Mouse (Mus musculus) common myeloid progenitor, adult 5-6 weeks (primary cell): ENCODE results near the gene Uqcr11. TPM values are rescaled to one million over a fixed set of nuclear protein-coding genes. Genes with fewer than 3 reads are reported as not detected.

ENCODE experiments used
- ATAC-seq: replicated peaks from 2 replicates; pipeline ENCODE4 v1.8.0; 2016; ENCODE audit warnings: low read depth, mild to moderate bottlenecking, moderate TSS enrichment, inconsistent platforms; ENCODE audit not compliant: poor library complexity, severe bottlenecking
- total RNA-seq: library from RNA; stranded (forward); fragments of 200-1000, 187-1606 nt; gene quantifications from 2 replicates; pipeline ENCODE4 v1.2.3, GENCODE M21; 2017

Uqcr11 gene
- total RNA-seq = 141 and 186 TPM in 2 replicates

DNA sequence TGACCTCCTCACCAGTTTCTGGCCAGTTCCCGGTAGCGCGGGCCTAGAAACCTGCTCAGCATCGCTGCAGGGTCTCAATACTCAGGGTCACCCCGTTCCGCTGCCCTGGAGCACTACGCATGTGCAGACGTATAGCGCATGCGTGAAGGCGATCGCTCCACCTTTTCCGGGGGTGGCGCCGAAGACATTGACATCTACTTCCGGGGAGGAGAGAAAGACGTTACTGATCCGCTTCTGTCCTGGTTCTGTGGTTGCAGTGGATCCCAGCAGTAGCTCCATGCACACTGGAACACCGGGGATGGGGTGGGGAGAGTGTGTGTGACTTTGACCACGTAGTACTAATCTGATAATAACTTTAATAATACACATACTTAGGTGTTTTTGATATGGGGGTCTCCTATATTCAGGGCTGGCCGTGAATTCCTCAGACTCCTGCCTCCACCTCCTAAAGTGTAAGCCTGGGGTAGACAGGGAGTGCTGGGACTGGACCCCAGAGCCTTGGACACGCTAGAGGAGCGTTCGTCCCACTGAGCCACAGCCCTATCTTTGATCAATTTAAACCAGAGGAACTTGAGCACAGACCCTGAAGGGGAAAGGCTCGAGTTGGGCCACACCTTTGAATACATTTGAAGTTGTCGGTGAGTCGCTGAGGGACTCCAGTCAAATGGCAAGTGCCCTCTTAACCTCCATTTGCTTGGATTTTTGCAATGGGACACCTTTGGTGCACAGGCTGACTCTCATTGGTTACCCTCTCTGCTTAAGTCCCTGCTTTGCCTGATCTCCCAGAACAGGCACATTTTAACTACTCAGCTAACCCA, at the start of gene Uqcr11:
Uqcr11 (minus strand) TSS at position 147 of the 818 bp plus-strand sequence.
- ATAC-seq = peak; percentile 89

DNA sequence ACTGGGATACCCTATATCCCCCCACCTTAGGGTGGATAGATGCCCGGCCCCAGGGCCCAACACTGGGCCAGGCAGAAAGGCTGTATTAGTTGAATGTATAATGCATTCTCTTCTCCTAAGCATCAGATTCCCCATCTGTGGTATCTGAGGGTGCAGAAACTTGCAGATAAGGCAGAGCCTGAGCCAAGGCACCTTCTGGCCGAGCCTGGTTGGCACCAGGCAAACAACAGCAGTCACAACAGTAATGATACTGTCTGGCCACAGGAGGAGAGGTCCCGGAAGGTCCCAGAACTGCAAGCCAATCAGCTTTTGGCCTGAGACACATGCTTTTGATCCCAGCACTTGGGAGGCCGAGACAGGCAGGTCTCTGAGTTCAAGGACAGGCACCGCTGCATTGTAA, 49.1 kb upstream of the Uqcr11 start:
- ATAC-seq = no peak

DNA sequence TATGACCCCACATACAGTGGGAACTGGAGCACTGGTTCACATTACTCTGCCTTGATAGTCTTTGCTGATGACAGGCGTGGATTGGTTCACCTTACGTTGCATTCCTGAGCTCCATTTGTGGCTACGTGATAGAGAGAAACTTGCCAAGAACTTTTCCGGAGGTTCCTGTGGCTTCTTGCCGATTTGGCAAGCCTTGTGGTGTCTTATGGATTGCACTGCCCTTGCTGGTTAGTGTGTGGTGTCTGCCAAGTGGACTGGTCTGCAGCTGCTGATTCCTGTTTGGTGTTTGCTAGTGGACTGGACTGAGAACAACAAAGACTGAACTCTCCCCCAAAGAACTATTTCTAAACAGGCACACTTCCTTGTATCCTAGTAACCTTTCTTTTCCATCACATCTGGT, 48.2 kb upstream of the Uqcr11 start:
- no peak for ATAC-seq

DNA sequence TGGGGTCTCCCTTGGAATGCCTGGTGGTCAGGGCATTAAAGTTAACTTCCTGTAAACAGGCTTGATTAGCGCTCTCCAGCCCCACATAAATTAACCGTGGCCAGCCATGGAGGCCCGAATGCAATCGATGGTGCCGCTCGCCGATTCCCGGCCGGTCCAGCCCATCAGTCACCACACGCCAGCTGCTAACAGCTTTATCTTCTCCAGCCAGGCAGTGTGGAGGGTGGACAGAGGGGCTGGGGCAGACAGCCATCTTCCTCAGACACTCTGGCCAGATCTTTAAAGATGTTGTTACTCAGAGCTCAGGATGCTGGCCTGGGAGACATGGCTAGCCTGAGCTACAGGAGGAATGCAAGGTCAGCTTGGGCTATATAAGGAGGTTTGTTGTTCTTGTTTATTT, 47.0 kb upstream of the Uqcr11 start:
- no peak for ATAC-seq

DNA sequence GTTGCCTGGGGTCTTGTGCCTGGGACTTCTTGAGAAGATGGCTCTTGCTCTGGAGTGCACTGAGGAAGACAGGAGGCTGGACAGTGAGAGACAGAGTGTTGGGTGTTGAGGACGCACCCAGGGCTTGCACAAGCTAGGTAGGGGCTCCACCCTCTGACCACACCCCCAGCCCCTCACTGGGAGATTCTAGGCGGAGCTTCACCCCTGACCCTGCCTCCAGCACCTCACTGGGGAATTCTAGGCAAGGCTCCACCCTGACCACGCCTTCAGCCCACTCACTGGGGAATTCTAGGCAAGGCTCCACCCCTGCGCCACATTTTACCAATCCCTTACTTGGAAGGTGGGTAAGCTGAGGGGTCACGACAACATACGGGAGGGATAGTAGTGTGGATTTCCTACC, 44.0 kb upstream of the Uqcr11 start:
- no peak for ATAC-seq

DNA sequence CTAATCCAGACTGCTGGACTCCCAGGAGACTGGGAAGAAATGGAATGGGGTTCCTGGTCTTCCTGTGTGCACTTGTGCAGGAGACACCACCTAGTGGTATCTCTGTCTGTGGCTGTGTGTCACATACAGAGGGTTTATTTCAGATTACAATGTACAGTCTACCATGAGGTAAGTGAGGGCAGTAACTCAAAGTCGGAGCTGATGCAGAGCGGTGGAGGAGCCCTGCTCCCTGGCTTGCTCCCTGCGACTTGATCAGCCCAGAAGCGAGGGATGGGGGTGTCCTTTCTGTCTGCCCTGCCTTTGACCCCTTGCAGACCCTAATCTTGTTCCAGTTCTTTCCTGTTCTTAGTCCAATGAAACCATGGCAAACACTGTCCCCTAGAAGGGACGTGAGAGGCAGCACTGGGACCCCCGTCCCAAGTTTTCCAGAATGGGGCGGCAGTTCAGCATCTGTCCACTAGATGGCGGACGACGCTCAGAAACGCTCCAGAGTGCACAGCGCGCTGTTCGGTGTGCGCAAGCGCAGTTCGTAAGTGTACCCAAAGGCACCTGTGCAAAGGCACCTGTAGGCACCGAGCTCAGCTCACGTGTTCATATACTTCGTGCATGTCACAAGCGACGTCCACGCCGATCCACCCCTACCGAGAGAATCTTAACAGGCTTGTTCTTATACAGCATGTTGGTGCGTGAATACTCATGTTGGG, 39.4 kb upstream of the Uqcr11 start:
- ATAC-seq = peak; percentile 85

DNA sequence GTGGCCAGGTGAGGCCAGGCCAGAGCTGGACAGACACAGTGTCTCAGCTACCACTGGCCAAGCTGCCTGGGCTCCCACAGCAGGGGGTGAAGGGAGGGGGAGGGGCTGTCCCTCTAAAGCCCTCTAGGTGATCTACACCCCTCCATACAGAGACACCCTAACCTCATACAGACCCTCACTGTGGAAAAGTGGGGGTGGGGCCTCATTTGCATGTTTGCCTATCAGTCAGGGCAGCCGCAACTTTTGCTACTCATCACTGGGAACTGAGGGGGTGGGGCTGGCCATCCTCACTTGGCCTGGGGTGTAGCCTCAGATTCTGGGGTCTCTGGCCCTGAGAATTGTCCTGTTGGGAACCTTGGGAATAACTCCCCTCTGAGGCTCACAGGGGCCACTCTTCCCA, 38.4 kb upstream of the Uqcr11 start:
- no peak for ATAC-seq

DNA sequence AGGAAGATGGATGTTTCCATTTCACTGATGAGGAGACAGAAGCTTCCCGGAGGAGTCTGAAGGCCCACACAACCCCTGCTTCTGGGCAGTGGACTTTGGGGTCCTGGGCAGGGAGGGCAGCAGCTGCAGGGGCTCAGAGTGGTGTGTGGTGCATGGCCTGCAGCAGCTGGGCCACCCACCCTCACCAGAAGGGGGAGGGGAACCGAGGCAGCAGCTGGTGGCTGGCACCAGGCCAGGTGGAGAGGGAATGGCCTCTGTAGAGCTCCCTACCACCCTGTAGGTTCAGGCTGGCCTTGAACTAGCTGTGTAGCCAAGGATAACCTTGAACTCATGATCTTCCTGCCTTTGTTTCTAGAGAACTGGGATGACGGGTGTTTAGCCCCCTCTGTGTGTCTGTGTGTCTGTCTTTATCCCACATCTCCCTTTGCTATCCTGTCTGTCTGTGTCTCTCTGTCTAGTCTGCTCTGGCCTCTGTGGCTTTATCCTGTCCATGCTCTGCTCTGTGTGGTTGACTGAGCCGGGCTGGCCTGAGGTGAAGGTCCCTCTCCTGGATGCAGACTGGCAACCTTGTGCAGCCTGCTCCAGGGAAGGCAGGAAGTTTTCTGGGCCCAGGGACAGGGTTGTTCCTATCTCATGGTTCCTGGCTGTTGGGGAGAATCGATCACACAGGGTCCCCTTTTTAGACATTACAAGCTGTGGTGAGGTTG, 37.9 kb upstream of the Uqcr11 start:
- no peak; the same call in 1 of the 2 replicates for ATAC-seq

DNA sequence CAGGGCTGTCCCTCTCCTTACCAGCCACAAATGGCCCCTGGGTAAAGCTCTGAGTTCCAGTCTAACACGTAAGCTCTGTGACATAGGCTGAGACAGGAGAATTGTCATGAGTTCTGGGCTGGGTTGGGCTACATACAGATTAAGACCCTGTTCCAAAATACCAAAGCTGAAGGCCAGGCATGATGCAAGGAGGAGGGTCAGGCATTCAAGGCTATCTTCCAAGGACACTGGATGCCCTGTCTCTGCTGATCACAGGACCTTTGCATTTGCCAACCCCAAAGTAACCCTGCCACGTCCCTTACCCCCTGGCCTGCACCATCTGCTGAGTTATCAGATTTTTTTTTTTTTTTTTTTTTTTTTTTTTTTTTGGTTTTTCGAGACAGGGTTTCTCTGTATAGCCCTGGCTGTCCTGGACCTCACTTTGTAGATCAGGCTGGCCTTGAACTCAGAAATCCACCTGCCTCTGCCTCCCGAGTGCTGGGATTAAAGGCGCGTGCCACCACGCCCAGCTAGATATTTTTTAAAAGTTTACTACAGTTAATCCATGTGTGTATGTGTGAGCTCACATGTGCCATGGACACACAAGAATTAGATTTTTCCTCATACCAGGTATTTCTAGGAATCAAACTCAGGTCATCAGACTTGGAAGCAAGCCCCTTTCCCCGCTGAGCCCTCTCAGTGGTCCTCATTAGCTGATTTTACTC, 37.1 kb upstream of the Uqcr11 start:
- no peak for ATAC-seq

DNA sequence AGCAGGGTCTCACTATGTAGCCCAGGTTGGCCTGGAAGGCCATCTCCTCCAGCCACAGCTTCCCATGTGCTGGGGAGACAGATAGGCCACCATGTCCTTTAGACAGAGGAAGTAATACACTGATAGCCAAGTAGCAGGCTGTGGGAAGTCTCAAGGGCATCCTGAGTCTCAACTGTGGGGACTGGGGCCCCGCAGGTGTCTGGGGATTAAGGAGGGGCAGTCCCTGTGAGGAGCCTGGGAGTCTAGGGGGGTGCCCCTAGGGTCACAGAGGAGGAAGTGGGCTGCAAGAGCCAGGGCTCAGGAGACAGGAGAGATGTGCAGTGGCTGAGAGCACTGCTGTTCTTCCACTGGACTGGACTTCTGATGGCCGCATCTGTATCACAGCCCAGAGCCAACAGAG, 36.4 kb upstream of the Uqcr11 start:
- no peak; the same call in 1 of the 2 replicates for ATAC-seq

DNA sequence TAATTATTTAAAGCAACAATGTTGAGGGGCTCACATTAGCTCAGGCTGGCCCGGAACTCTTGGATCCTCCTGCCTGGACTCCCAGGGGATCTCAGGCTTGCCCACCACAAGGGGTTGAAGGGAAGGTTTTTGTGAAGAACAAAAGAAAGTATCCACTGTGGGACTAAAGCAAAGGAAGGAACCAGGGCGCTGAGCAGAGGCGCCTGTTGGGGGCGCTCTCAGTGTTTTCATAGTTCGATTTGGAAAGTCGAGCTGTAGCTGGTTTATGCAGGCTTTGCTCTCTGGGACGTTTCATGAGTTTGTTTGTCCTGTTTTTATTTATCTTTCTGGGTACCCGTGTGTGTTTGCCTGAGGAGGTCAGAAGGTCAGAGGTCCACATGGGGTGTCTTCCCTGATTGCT, 35.0 kb upstream of the Uqcr11 start:
- ATAC-seq = no peak

DNA sequence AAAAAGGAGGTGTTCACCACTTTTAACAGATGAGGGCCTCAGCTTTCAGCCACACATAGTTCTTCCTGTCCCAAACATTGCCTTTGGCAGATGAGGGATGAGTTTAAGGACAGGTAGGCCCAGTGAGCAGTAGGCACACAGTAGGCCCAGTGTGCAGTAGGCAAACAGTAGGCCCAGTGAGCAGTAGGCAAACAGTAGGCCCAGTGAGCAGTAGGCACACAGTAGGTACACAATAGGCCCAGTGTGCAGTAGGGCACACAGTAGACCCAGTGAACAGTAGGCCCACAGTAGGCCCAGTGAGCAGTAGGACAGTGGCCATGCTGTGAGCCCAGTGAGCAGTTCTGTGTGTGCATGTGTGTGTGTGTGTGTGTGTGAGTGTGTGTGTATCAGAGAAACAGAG, 33.4 kb upstream of the Uqcr11 start:
- ATAC-seq = no peak

DNA sequence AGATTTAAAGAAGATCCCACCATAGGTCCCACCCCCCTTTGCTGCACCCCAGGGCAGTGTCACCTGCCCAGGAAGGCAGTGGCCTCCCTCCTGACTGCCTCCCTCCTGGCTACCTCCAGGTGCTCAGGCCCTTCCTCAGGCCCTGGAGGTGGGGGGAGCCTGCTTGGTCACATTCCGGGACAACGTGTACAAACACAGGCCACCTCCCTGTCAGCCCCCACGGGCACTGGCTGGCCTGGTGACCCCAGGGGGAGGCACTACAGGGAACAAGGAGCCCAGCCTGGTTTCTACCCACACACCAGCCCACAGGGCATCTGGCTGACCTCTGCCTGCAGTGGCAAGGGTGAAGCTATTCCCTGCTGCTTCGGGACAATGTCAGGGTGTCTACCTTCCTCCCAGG, 31.3 kb upstream of the Uqcr11 start:
- no peak for ATAC-seq

DNA sequence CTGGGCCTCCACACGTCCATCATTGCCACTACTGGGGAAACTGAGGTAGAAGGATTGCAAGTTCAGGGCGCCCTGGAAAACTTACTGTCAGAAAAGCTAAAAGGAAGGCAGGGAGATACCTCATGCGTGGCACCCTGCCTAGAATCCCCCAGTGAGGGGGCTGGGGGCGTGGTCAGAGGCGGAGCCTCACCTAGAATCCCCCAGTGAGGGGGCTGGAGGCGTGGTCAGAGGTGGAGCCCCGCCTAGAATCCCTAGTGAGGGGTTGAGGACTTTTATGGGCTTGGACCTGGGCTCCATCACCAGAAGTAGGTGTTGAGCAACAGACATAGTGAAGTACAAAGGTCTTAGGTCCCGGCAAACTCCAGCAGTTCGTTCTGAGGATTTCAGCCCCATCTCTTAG, 29.6 kb upstream of the Uqcr11 start:
- ATAC-seq = no peak

DNA sequence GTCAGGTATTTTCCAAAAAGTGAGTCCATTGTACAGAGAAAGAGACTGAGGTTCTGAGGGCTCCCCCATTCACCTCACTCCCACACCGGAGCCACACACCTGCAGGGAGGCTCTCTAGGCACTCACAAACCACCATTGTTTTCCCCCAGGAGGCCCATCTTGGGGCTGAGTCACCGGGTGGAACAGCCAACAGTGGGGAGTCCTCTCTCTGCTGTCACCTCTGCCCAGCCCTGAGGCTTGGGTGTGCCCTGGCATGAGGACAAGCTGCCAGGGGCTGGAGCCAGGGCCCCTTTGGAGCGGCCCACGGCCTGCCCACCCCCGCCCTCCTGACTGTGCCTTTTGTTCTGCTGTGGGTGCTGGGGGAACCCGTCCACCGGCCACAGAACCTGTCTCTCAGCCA, 29.1 kb upstream of the Uqcr11 start:
- ATAC-seq = 0 out of 2 replicates have a peak, but pooled peaks have one; percentile 2

DNA sequence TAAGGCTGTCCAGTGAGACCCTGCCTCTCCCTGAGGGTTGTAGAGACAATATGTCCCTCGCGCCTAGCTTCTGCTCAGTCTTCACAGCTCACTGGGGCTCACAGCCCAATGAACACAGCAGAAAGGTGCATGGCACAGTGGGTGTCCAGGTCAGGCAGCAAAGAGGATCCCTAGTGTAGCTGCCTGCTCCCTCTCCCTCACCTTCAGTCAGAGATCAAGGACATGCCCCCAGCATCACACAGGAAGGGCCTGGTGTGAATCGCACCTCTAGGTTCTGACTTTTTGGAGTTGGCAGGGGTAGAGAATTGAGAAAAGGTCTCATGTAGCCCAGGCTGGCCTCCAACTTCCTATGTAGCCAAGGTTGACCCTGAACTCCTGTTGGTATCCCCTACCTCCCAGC, 28.2 kb upstream of the Uqcr11 start:
- ATAC-seq = no peak

DNA sequence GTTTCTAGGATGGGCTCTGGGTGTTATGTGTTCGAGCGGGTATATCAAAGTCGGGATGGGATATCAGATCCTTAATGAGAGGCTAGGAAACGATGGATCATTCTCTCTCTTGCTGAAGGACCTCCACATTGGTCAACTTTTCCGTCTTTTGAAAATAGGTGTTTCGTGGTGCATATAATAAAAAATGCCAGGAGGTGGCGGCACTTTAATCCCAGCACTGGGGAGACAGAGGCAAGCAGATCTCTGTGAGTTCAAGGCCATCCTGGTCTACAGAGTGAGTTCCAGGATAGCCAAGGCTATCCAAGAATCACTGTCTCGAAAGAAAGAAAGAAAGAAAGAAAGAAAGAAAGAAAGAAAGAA, 27.6 kb upstream of the Uqcr11 start:
- no peak; the same call in 1 of the 2 replicates for ATAC-seq

DNA sequence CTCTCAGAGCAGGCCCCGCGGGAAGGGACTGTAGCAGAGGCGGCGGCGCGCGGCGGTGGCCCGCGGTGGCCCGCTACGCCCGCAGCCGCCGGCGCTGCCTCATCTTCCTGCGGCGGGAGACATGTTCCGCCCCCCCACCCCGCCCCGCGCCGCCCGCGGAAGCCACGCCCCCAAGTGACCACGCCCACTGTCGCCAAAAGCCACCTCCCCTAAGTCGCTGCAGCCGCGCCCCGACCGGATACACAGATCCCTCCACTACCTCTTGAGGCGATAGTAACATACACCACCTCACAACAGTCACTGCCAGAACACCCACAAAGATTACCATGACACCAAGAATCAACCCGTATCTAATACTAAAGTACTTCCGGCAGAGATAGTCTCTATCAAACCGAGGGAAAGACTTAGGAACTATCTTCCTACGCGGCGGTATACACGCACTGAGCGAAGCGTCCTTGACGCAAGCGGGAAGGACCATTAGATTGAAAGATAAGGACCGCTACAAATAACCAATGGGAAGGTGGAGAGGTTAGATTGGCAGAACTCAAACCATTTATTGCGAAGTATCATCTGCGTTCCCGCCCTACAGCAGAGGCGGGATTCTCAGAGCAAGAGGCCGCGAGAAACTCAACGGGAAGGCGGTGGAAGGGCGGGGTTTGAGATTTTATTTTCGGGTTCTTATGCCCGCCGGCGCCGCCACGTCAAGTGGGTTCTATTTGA, 27.0 kb upstream of the Uqcr11 start, which contains the start of gene Tcf3:
Tcf3 (minus strand) TSS at position 135 of the 720 bp plus-strand sequence.
- ATAC-seq = peak; percentile 91

DNA sequence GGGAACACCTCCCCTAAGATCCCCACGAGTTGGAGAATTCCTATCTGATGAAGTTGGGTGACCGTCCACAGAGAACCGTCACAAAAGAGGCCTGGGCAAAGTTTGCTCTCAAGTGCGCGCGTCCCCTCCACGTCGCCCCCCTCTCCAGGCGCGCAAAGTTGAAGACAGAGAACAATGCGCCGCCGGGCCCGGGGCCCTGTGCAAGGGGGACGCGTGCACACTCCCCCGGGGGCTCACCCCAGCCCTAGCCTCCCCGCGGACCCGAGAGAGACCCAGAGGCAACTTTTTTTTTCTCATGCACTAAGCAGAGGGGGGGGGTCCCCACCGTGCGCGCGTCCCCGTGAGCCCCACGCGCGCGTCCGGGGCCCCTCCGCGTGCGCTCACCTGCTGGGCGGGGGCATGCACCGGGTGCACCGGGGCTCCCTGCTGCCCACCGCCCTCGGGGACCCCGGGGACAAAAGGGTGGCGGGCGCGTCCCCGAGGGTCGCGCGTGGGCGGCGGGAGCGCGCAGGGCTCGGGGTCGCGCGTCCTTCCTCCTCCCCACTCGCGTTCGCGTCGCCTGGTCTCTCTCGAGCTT, 26.4 kb upstream of the Uqcr11 start:
- ATAC-seq = no peak
